8 mouse cellular contexts compared by ENCODE assay signal in the genomic region with DNA sequence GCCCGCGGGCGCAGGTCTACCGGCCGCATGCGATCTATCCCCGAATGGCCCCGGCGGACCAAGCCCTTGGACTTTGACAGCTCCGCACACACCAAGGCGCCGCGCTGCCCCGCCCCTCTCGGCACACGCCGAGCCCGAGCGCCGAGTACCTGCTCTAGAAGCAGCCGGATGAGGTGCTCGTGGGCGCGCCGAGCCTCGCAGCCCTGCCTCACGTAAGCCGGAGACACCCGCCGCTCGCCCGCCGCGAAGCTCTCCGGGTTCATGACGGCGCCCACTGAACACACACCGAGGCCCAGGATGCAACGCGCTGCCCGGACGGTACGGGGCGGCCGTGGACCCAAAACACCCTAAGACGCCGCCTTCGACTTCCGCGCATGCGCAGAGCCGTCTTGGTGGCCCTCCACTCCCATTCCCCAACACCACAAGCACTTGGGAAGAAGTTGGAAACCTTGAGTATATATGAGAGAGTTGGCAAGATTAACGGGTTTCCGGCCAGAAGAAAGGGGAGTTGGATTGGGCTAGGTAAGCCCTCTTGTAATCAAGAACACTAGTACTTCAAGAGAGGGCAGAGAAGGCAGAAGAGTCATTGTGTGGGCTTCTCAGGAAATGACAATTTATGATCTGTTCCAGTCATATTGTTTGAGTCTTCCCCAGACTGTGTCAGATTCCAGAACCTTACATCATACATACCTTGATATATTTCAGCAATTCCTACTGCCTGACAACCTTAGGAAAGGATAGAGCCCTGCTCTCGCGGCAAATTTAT. TPM values are rescaled to one million over a fixed set of nuclear protein-coding genes. Genes with fewer than 3 reads are reported as not detected.
A peak's percentile ranks its signal among the peaks of the same experiment; 100 is the strongest.
DNase-seq lines count a peak whose midpoint lies in the region; ATAC-seq and TF ChIP-seq lines count a peak whose summit lies in the region.

A gene (minus strand): TSS at position 283 of the 766 bp plus-strand sequence.

- H3K9me3 ChIP-seq in G1E (replicated peaks), result no peaks in the 10 kb centered on the region
- H3K9me3 ChIP-seq in forebrain, embryonic 16.5 days (ENCODE audit: control insufficient read depth, low read length), result no peaks in the 10 kb centered on the region
- no peaks in the 10 kb centered on the region for H3K9me3 ChIP-seq in lung, embryonic 14.5 days (ENCODE audit: low read depth, low read length)

- ATAC-seq in G1E (ENCODE audit: extremely low read depth, insufficient number of reproducible peaks, low FRiP score, poor library complexity, severe bottlenecking), result peak; percentile 92
- ATAC-seq in forebrain, embryonic 16.5 days, result peak; percentile 97
- peak; percentile 97 for ATAC-seq in lung, embryonic 14.5 days (ENCODE audit: insufficient read depth)

- no peak for TF ChIP-seq CTCF in G1E (IDR thresholded peaks at IDR 0.05; ENCODE audit: low read depth, low read length)
- TF ChIP-seq CTCF in layer of hippocampus, adult 2 months (conservative IDR thresholded peaks at IDR 0.05), result peak; percentile 52
- TF ChIP-seq CTCF in lung, embryonic 14.5 days (IDR thresholded peaks at IDR 0.05; ENCODE audit: low read depth), result peak; percentile 34; the same call in 1 of the 2 replicates
- no peak for TF ChIP-seq CTCF in olfactory bulb, adult 2 months (IDR thresholded peaks at IDR 0.05; ENCODE audit: insufficient read depth, low read depth, low read length)
- TF ChIP-seq CTCF in thymus, adult 2 months (IDR thresholded peaks at IDR 0.05; ENCODE audit: borderline replicate concordance, control insufficient read depth, extremely low read depth, insufficient read depth, low read length, poor library complexity), result 0 out of 2 replicates have a peak, but pooled peaks have one; percentile 61

- TF ChIP-seq POLR2A in olfactory bulb, adult 2 months (IDR thresholded peaks at IDR 0.05; ENCODE audit: insufficient read depth, low read depth, low read length), result peak; percentile 70; the same call in 1 of the 2 replicates
- TF ChIP-seq POLR2A in thymus, adult 2 months (IDR thresholded peaks at IDR 0.05; ENCODE audit: control insufficient read depth, extremely low read depth, insufficient read depth, low read length, poor library complexity), result peak; percentile 52; the same call in 1 of the 2 replicates

- peak within 1 kb of the TSS; percentile 86 for H3K9ac ChIP-seq in forebrain, embryonic 16.5 days (replicated peaks; ENCODE audit: low read depth, low read length)
- peak within 1 kb of the TSS; percentile 86 for H3K9ac ChIP-seq in lung, embryonic 14.5 days

- H3K36me3 ChIP-seq in G1E (replicated peaks), result peaks cover 29% of the 10 kb centered on the region
- no peaks in the 10 kb centered on the region for H3K36me3 ChIP-seq in forebrain, embryonic 16.5 days (ENCODE audit: control insufficient read depth, insufficient read depth)
- no peaks in the 10 kb centered on the region for H3K36me3 ChIP-seq in lung, embryonic 14.5 days (ENCODE audit: insufficient read depth)
- no peaks in the 10 kb centered on the region; the same call in 1 of the 2 replicates for H3K36me3 ChIP-seq in thymus, adult 2 months (ENCODE audit: control insufficient read depth, insufficient read depth, low read length)

- peak within 1 kb of the TSS; percentile 91 for H3K4me3 ChIP-seq in G1E (ENCODE audit: low read depth, low read length)
- H3K4me3 ChIP-seq in forebrain, embryonic 16.5 days (replicated peaks; ENCODE audit: low read length), result peak within 1 kb of the TSS; percentile 87
- H3K4me3 ChIP-seq in layer of hippocampus, adult 2 months, result peak within 1 kb of the TSS; percentile 98
- peak within 1 kb of the TSS; percentile 82 for H3K4me3 ChIP-seq in lung, embryonic 14.5 days (ENCODE audit: low read depth, low read length)
- peak within 1 kb of the TSS; percentile 97 for H3K4me3 ChIP-seq in olfactory bulb, adult 2 months (ENCODE audit: insufficient read depth, low read depth, low read length)
- peak within 1 kb of the TSS; percentile 76 for H3K4me3 ChIP-seq in thymus, adult 2 months (ENCODE audit: control insufficient read depth, insufficient read depth, low read length)

- DNase-seq in G1E (ENCODE audit: low spot score), result peak; percentile 62
- peak; percentile 87 to 95 for DNase-seq in cerebellum, adult 18-20 months
- DNase-seq in heart, postnatal 36 days, result peak; percentile 95
- DNase-seq in layer of hippocampus, adult 2 months (ENCODE audit: low spot score in 2 of 2), result peak; percentile 91 to 96
- DNase-seq in lung, embryonic 14.5 days, result peak; percentile 95
- DNase-seq in thymus, adult 2 months, result peak; percentile 93

- intact Hi-C loops in heart, postnatal 36 days (cut with DNase I), result loop anchor here (5.0 kb wide), 3 partner anchors 73 to 153 kb away; a partner anchor contains a TSS

- 4% methylated on average over 56 of the region's 56 CpGs for WGBS in forebrain, embryonic 16.5 days
- WGBS in lung, embryonic 14.5 days, result 4% methylated on average over 55 of the region's 56 CpGs
- WGBS in olfactory bulb, adult 2 months, result 4% methylated on average over 56 of the region's 56 CpGs
- WGBS in thymus, adult 2 months, result 4% methylated on average over 56 of the region's 56 CpGs

- peak within 1 kb of the TSS; percentile 84 for H3K4me2 ChIP-seq in forebrain, embryonic 16.5 days (ENCODE audit: low read length)
- H3K4me2 ChIP-seq in lung, embryonic 14.5 days, result peak within 1 kb of the TSS; percentile 61

- peaks cover 9% of the 10 kb centered on the region for H3K4me1 ChIP-seq in G1E (ENCODE audit: insufficient read depth, low read depth, low read length)
- peaks cover 5% of the 10 kb centered on the region for H3K4me1 ChIP-seq in forebrain, embryonic 16.5 days (replicated peaks; ENCODE audit: control insufficient read depth, insufficient read depth, low read length)
- no peaks in the 10 kb centered on the region; the same call in 1 of the 2 replicates for H3K4me1 ChIP-seq in lung, embryonic 14.5 days (ENCODE audit: insufficient read depth)
- H3K4me1 ChIP-seq in olfactory bulb, adult 2 months (ENCODE audit: control insufficient read depth, insufficient read depth, low read length), result no peaks in the 10 kb centered on the region
- no peaks in the 10 kb centered on the region; the same call in 1 of the 2 replicates for H3K4me1 ChIP-seq in thymus, adult 2 months (replicated peaks; ENCODE audit: control insufficient read depth, insufficient read depth, low read length)

- H3K27ac ChIP-seq in forebrain, embryonic 16.5 days (ENCODE audit: low read length), result no peak within 1 kb of the TSS
- H3K27ac ChIP-seq in layer of hippocampus, adult 2 months, result peak within 1 kb of the TSS; percentile 89
- peak within 1 kb of the TSS; percentile 50; the same call in 1 of the 2 replicates for H3K27ac ChIP-seq in lung, embryonic 14.5 days (ENCODE audit: low read depth)
- 0 out of 2 replicates have a peak within 1 kb of the TSS, but pooled peaks have one; percentile 12 for H3K27ac ChIP-seq in olfactory bulb, adult 2 months (ENCODE audit: insufficient read depth, low read depth, low read length)
- H3K27ac ChIP-seq in thymus, adult 2 months (ENCODE audit: control insufficient read depth, insufficient read depth, low read length), result no peak within 1 kb of the TSS

- H3K27me3 ChIP-seq in G1E (ENCODE audit: insufficient read depth, low read length), result peaks cover 13% of the 10 kb centered on the region
- no peaks in the 10 kb centered on the region for H3K27me3 ChIP-seq in forebrain, embryonic 16.5 days (replicated peaks; ENCODE audit: control insufficient read depth, insufficient read depth, low read length)
- no peaks in the 10 kb centered on the region for H3K27me3 ChIP-seq in lung, embryonic 14.5 days (ENCODE audit: insufficient read depth, low read length)
- H3K27me3 ChIP-seq in thymus, adult 2 months (ENCODE audit: control insufficient read depth, insufficient read depth, low read length), result no peaks in the 10 kb centered on the region

RNA-seq across cellular contexts. Expression of the gene that starts here (rescaled TPM):
- total RNA-seq in G1E (2014; fragmentation: Nextera tagmentation), result 34.5 and 39.6 TPM in 2 replicates
- total RNA-seq in G1E (2017), result 37.8 and 43.3 TPM in 2 replicates
- polyA plus RNA-seq in G1E (2012), result 1.5 and 1.9 TPM in 2 replicates
- 8.5 and 9.0 TPM in 2 replicates for polyA plus RNA-seq in forebrain, embryonic 16.5 days (2015; fragmentation: Nextera tagmentation; extraction: Ambion mirVana)
- 1 to 10 TPM; 4.6 to 7.2 TPM for total RNA-seq in heart, postnatal 36 days (2021)
- 10 to 100 TPM; 10.5 to 10.6 TPM for total RNA-seq in layer of hippocampus, adult 2 months (2021)
- polyA plus RNA-seq in lung, embryonic 14.5 days (2014; fragmentation: Nextera tagmentation; extraction: Ambion mirVana), result 9.2 and 10.4 TPM in 2 replicates
- polyA plus RNA-seq in olfactory bulb, adult 2 months (2012; ENCODE audit: insufficient read depth, insufficient read length, low replicate concordance, missing spikeins), result not detected in 2 replicates
- polyA plus RNA-seq in thymus, adult 2 months (2012; rRNA removed), result 5.4 and 5.5 TPM in 2 replicates

Comparison
In these comparisons a context has a peak if more than half of its experiments do, and no peak if none do; other contexts are left out.
1. CTCF ChIP-seq: peak in layer of hippocampus, adult 2 months (single experiment), lung, embryonic 14.5 days (single experiment) and thymus, adult 2 months (single experiment); none in G1E (single experiment) and olfactory bulb, adult 2 months (single experiment).
2. H3K27ac ChIP-seq: peak in layer of hippocampus, adult 2 months (single experiment), lung, embryonic 14.5 days (single experiment) and olfactory bulb, adult 2 months (single experiment); none in forebrain, embryonic 16.5 days (single experiment) and thymus, adult 2 months (single experiment).
3. Peak in every context shown above with its lines, with median percentiles within 50 percentile points of each other: ATAC-seq, DNase-seq and H3K4me3 ChIP-seq.